Mouse (Mus musculus) monocyte, adult 5-6 weeks (primary cell): ENCODE data around the gene 2410015M20Rik. TPM values are rescaled to one million over a fixed set of nuclear protein-coding genes. Genes with fewer than 3 reads are reported as not detected.

Experiments used
- ATAC-seq: fragments of 153-309, 156-312 bp; replicated peaks from 2 replicates; pipeline ENCODE4 v1.8.0; 2017; ENCODE audit warnings: mild to moderate bottlenecking; ENCODE audit not compliant: low TSS enrichment, insufficient number of reproducible peaks, severe bottlenecking, poor library complexity, low FRiP score
- total RNA-seq: library from RNA; stranded (forward); fragments of 200-1000, 200-491, 200-594 nt; gene quantifications from 3 replicates; pipeline ENCODE4 v1.2.3, GENCODE M21; 2017

The 2410015M20Rik gene
- total RNA-seq, 1 experiment from 2014 or later: 37.8 TPM

GRCm38 (mm10) chr17:56584257-56585130, 25.1 kb downstream of the 2410015M20Rik start, which contains the start of the genes Safb2 and Safb:
Gene Safb2, minus strand, starts transcription at chr17:56584585.
Gene Safb, plus strand, starts transcription at chr17:56584825.
- peak; percentile 79 for ATAC-seq

GRCm38 (mm10) chr17:56583611-56584256, 25.8 kb downstream of the 2410015M20Rik start:
- 0 out of 2 replicates have a peak, but pooled peaks have one; percentile 18 for ATAC-seq

GRCm38 (mm10) chr17:56583071-56583470, 26.5 kb downstream of the 2410015M20Rik start:
- no peak for ATAC-seq

GRCm38 (mm10) chr17:56572939-56573338, 36.6 kb downstream of the 2410015M20Rik start:
- ATAC-seq: no peak

GRCm38 (mm10) chr17:56572154-56572553, 37.4 kb downstream of the 2410015M20Rik start:
- ATAC-seq: no peak

- no peak for ATAC-seq
Observed at GRCm38 (mm10) chr17:56570287-56570686, 39.3 kb downstream of the 2410015M20Rik start.

GRCm38 (mm10) chr17:56567370-56567769, 42.2 kb downstream of the 2410015M20Rik start:
- no peak for ATAC-seq

GRCm38 (mm10) chr17:56566918-56567317, 42.7 kb downstream of the 2410015M20Rik start:
- ATAC-seq: no peak

- ATAC-seq: no peak
Observed at GRCm38 (mm10) chr17:56566293-56566692, 43.3 kb downstream of the 2410015M20Rik start.

- ATAC-seq: no peak
Observed at GRCm38 (mm10) chr17:56561866-56562265, 47.7 kb downstream of the 2410015M20Rik start.

- ATAC-seq: no peak
Observed at GRCm38 (mm10) chr17:56560131-56560530, 49.4 kb downstream of the 2410015M20Rik start.

GRCm38 (mm10) chr17:56559386-56559785, 50.2 kb downstream of the 2410015M20Rik start:
- no peak for ATAC-seq

- ATAC-seq: no peak; the same call in 1 of the 2 replicates
Observed at GRCm38 (mm10) chr17:56558448-56558847, 51.1 kb downstream of the 2410015M20Rik start.

Other genes starting within 250 kb of the 2410015M20Rik start
- gene Ptprs, start 133.3 kb downstream of the 2410015M20Rik start, total RNA-seq: 15.5 to 40.8 TPM (median 16.3 TPM) in 3 replicates
- gene Znrf4, start 97.3 kb downstream of the 2410015M20Rik start, total RNA-seq: not detected in 3 replicates
- gene Gm20219, start 55.4 kb downstream of the 2410015M20Rik start, total RNA-seq: 1.2 to 2.0 TPM (median 1.4 TPM) in 3 replicates
- gene Safb2, start 25.2 kb downstream of the 2410015M20Rik start, total RNA-seq: 191 to 318 TPM (median 246 TPM) in 3 replicates
- 126 to 218 TPM (median 173 TPM) in 3 replicates for gene Safb, start 24.9 kb downstream of the 2410015M20Rik start, total RNA-seq
- gene Rpl36, start 3.6 kb upstream of the 2410015M20Rik start, total RNA-seq: 1,204 to 1,236 TPM (median 1,232 TPM) in 3 replicates
- 33.2 to 46.1 TPM (median 34.8 TPM) in 3 replicates for gene Lonp1, start 17.1 kb upstream of the 2410015M20Rik start, total RNA-seq
- gene Catsperd, start 18.4 kb upstream of the 2410015M20Rik start, total RNA-seq: 0.38 to 1.7 TPM in 2 of 3 replicates, not detected in the other
- gene Ranbp3, start 63.5 kb upstream of the 2410015M20Rik start, total RNA-seq: 55.6 to 66.4 TPM (median 62.1 TPM) in 3 replicates
- 66.7 to 91.2 TPM (median 74.2 TPM) in 3 replicates for gene Ndufa11, start 108.0 kb upstream of the 2410015M20Rik start, total RNA-seq
- gene Vmac, start 108.3 kb upstream of the 2410015M20Rik start, total RNA-seq: 5.0 to 6.0 TPM (median 5.0 TPM) in 3 replicates
- not detected in 3 replicates for gene Nrtn, start 147.8 kb upstream of the 2410015M20Rik start, total RNA-seq
- gene Dus3l, start 155.0 kb upstream of the 2410015M20Rik start, total RNA-seq: 15.0 to 22.2 TPM (median 19.2 TPM) in 3 replicates
- gene Prr22, start 160.5 kb upstream of the 2410015M20Rik start, total RNA-seq: 0.29 to 0.49 TPM in 2 of 3 replicates, not detected in the other
- gene Rfx2, start 221.2 kb upstream of the 2410015M20Rik start, total RNA-seq: 4.7 to 8.2 TPM (median 6.6 TPM) in 3 replicates